In genomic region chr9:57342186-57342585, GRCm38 (mm10) we compare ENCODE assay signal across 16 mouse cellular contexts.
"Had no signal": no experiment of that assay in that cellular context is flagged by ENCODE, and none has a peak within 500 bp of the region (broad histone marks: within the 10 kb centered on the region; RNA-seq: fewer than 3 reads in every experiment).

No protein-coding gene starts in this region.

- H3K4me2 ChIP-seq: kidney, embryonic 15.5 days; liver, embryonic 11.5 days; midbrain, embryonic 12.5 days; midbrain, embryonic 15.5 days; neural tube, embryonic 12.5 days; neural tube, embryonic 15.5 days had no signal

- H3K4me1 ChIP-seq: midbrain, embryonic 12.5 days; midbrain, embryonic 15.5 days; neural tube, embryonic 12.5 days; neural tube, embryonic 15.5 days had no signal

- H3K9me3 ChIP-seq: midbrain, embryonic 12.5 days; midbrain, embryonic 15.5 days; neural tube, embryonic 15.5 days had no signal

- H3K9ac ChIP-seq: kidney, embryonic 15.5 days; liver, embryonic 14.5 days; midbrain, embryonic 12.5 days; midbrain, embryonic 15.5 days; neural tube, embryonic 12.5 days; neural tube, embryonic 15.5 days had no signal

- DNase-seq: kidney, postnatal 10 days; kidney, postnatal 36 days; layer of hippocampus, postnatal 36 days; lung, adult 2 months; right cerebral cortex, adult 18-20 months; right cerebral cortex, postnatal 14 days; right cerebral cortex, postnatal 4 days had no signal

- H3K4me3 ChIP-seq: kidney, embryonic 15.5 days; left cerebral cortex, adult 2 months; midbrain, embryonic 12.5 days; midbrain, embryonic 15.5 days; neural tube, embryonic 12.5 days; neural tube, embryonic 15.5 days had no signal

- H3K36me3 ChIP-seq: kidney, embryonic 15.5 days; midbrain, embryonic 12.5 days; midbrain, embryonic 15.5 days; neural tube, embryonic 12.5 days; neural tube, embryonic 15.5 days had no signal

- H3K27me3 ChIP-seq: kidney, embryonic 15.5 days; midbrain, embryonic 12.5 days; midbrain, embryonic 15.5 days; neural tube, embryonic 12.5 days; neural tube, embryonic 15.5 days had no signal

- H3K27ac ChIP-seq: kidney, embryonic 15.5 days; left cerebral cortex, adult 2 months; liver, embryonic 14.5 days; macrophage; midbrain, embryonic 12.5 days; midbrain, embryonic 15.5 days; neural tube, embryonic 12.5 days; neural tube, embryonic 15.5 days had no signal

- ATAC-seq: midbrain, embryonic 15.5 days had no signal
